Mouse (Mus musculus) olfactory bulb, adult 2 months (tissue): ENCODE measurements around the gene C1qc.
A peak's percentile ranks its signal among the peaks of the same experiment; 100 is the strongest.

ENCODE experiments used
- CTCF ChIP-seq: fragments of 200-500 bp; IDR thresholded peaks from 2 replicates; pipeline ENCODE4 v1.5.1; 2012; ENCODE audit warnings: low read depth, mild to moderate bottlenecking, low read length, moderate library complexity; ENCODE audit not compliant: insufficient read depth
- POLR2A ChIP-seq: fragments of 200-500 bp; IDR thresholded peaks from 2 replicates; pipeline ENCODE4 v1.6.1; 2012; ENCODE audit warnings: mild to moderate bottlenecking, low read depth, low read length, moderate library complexity; ENCODE audit not compliant: insufficient read depth

GRCm38 (mm10) chr4:136893691-136894543 is 1.1 kb upstream of the C1qc start:
- TF ChIP-seq CTCF (peak; percentile 85), POLR2A (no peak)
